Mouse (Mus musculus) heart, postnatal 36 days (tissue): Measurements from ENCODE around the gene Cux1. TPM values are rescaled to one million over a fixed set of nuclear protein-coding genes. Genes with fewer than 3 reads are reported as not detected.

Source experiments
- DNase-seq, 2 experiments: peaks; one replicate each; pipeline ENCODE4 v3.0.0; 2021 to 2022
- intact Hi-C: fragments of 180-260 bp; cut with DNase I; formaldehyde crosslinking; loops from one replicate; pipeline ENCODE4 v1.15.1; 2025
- total RNA-seq, 2 experiments: library from RNA; stranded (reverse); gene quantifications; 2 replicates each; pipeline ENCODE4 v1.2.3; 2021

Cux1 gene
- 10 to 100 TPM; 93.1 to 99.6 TPM for total RNA-seq

- intact Hi-C loops = loop anchor here (1.0 to 5.0 kb wide), 10 partner anchors 56 to 370 kb away; partner anchors contain the start of gene Prkrip1
- peak; percentile 81 to 85 for DNase-seq
Observed at GRCm38 (mm10) chr5:136567176-136568025, at the start of gene Cux1. Cux1 (minus strand) TSS chr5:136567490.

- intact Hi-C loops = no loop called here
- no peak for DNase-seq
Observed at GRCm38 (mm10) chr5:136612391-136612790, 45.1 kb upstream of the Cux1 start.

GRCm38 (mm10) chr5:136608814-136609434 lies 41.6 kb upstream of the Cux1 start:
- DNase-seq = no peak
- intact Hi-C loops = no loop called here

GRCm38 (mm10) chr5:136605144-136605543 lies 37.9 kb upstream of the Cux1 start:
- no peak for DNase-seq
- intact Hi-C loops = no loop called here

- intact Hi-C loops = no loop called here
- DNase-seq = no peak
Observed at GRCm38 (mm10) chr5:136603176-136603964, 36.1 kb upstream of the Cux1 start.

- no peak for DNase-seq
- intact Hi-C loops = no loop called here
Observed at GRCm38 (mm10) chr5:136600511-136600910, 33.2 kb upstream of the Cux1 start.

- intact Hi-C loops = no loop called here
- no peak for DNase-seq
Observed at GRCm38 (mm10) chr5:136594896-136595540, 27.7 kb upstream of the Cux1 start.

GRCm38 (mm10) chr5:136591816-136592499 lies 24.7 kb upstream of the Cux1 start:
- intact Hi-C loops = no loop called here
- DNase-seq = no peak

- intact Hi-C loops = no loop called here
- DNase-seq = no peak
Observed at GRCm38 (mm10) chr5:136589002-136589401, 21.7 kb upstream of the Cux1 start.

GRCm38 (mm10) chr5:136588471-136588870 lies 21.2 kb upstream of the Cux1 start:
- DNase-seq = no peak
- intact Hi-C loops = no loop called here

- no peak for DNase-seq
- intact Hi-C loops = no loop called here
Observed at GRCm38 (mm10) chr5:136584676-136585285, 17.5 kb upstream of the Cux1 start.

- no peak for DNase-seq
- intact Hi-C loops = no loop called here
Observed at GRCm38 (mm10) chr5:136583666-136584464, 16.6 kb upstream of the Cux1 start.

- intact Hi-C loops = no loop called here
- DNase-seq = no peak
Observed at GRCm38 (mm10) chr5:136583256-136583655, 16.0 kb upstream of the Cux1 start.

GRCm38 (mm10) chr5:136582201-136582600 lies 14.9 kb upstream of the Cux1 start:
- no peak for DNase-seq
- intact Hi-C loops = no loop called here

- intact Hi-C loops = no loop called here
- DNase-seq = no peak
Observed at GRCm38 (mm10) chr5:136581625-136582024, 14.3 kb upstream of the Cux1 start.

GRCm38 (mm10) chr5:136581166-136581565 lies 13.9 kb upstream of the Cux1 start:
- peak in 1 of 2 experiments; percentile 28 for DNase-seq
- intact Hi-C loops = no loop called here

- intact Hi-C loops = no loop called here
- DNase-seq = no peak
Observed at GRCm38 (mm10) chr5:136578201-136578600, 10.9 kb upstream of the Cux1 start.

GRCm38 (mm10) chr5:136570171-136570570 lies 2.9 kb upstream of the Cux1 start:
- DNase-seq = no peak
- intact Hi-C loops = no loop called here

- intact Hi-C loops = loop anchor here (2.0 to 5.0 kb wide), 6 partner anchors 96 to 371 kb away; partner anchors contain the start of gene Prkrip1
- peak; percentile 82 to 86 for DNase-seq
Observed at GRCm38 (mm10) chr5:136568776-136569175, 1.5 kb upstream of the Cux1 start.
